Mouse (Mus musculus): Measurements from ENCODE around the gene Zfp420.

Zfp420 gene

DNA sequence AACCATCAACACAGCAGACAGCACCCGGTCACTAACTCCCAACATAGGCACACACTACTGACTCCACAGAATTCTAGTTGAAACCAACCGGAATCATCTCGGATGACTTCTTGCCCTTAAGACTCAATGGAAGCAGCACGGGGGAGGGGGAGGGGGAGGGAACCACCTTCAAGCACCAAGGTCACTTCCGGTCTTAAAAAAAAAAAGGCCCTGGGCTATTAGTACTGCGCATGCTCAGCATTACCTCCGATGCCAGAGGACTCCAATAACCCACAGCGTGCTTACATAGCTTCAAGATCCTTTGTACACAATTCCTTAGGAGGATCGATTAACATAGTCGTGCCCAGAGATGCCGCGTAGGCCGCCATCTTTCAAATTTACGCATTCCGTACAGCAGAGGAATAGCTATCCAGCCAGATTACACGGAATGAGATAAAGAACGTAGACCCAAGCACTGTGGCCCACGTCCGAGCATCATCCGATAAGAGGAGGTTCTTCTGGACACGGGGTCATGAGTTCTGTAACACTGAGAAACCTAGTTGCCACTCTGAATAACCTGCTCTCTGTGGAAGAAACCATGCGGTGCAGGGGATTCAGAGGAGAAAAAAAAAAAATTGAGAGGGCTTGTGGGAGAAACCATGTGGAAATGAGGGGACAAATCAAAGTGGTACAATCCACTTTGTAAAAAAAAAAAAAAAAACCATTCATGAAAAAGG, 46.3 kb downstream of the Zfp420 start, which contains the start of gene Zfp27:
Gene Zfp27, minus strand, starts transcription at position 607 of the 716 bp plus-strand sequence.
- DNase-seq = peak; percentile 73

DNA sequence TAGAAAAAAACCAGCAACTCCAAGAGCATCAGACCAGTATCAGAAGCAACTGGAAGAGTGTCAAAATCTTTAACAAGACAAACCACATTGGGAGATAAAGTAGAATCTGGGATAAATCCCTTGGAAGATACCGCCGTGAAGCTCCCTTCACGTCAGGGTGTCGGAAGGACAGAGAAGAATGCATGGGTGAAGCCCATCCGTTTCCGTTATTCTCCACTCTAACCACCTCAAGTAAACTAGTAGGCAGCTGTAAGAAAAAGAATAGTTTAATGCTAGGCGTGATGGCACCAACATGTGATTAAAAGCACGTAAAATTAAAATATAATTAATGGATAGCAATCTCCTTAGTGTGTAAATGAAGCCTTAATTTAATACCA, 46.9 kb downstream of the Zfp420 start:
- DNase-seq = no peak

GRCm38 (mm10) chr7:29907206-29907605, 47.4 kb downstream of the Zfp420 start:
- DNase-seq = no peak

- DNase-seq = peak; percentile 85
Observed at GRCm38 (mm10) chr7:29908130-29908950, 48.6 kb downstream of the Zfp420 start, which contains the start of gene Zfp383. Zfp383 (plus strand) TSS chr7:29908223.

DNA sequence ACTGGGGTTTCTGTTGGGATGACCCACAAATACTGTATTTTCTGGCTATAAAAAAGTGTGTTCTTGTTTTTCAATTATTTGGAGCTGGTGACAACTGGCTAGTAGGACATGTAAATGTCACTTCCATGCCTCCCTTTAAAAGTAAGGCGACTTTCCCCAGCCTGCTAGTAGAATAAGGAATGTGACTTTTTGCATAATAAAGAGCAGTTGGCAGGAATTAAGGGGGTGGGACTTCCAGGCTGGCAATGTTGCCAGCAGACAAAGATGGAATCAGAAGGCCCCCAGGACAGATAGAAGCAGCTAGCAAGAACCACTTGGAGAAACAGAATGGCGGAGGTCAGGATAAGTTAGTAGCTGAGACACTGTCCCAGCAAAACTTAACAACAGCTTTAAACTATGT, 50.5 kb downstream of the Zfp420 start:
- DNase-seq = no peak

DNA sequence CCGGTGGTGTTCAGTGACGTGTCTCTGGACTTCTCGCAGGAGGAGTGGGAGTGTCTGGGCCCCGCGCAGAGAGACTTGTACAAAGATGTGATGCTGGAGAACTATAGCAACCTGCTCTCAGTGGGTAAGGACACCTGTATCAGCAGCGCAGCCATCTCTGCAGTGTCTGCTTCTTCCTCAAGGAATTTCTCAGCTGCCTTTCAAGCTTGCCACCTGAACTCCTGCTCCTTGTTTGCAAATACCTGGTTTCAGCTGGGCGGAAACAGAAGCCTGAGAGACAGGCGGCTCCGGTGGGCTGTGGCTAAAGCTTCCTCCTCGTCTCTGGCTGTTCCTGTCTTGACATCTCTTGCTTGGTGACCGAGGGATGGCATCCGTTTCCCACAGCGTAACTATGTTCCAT, 52.4 kb downstream of the Zfp420 start:
- DNase-seq = no peak

GRCm38 (mm10) chr7:29917371-29918061, 57.7 kb downstream of the Zfp420 start:
- no peak for DNase-seq

- no peak for DNase-seq
Observed at GRCm38 (mm10) chr7:29918062-29918453, 58.3 kb downstream of the Zfp420 start.

DNA sequence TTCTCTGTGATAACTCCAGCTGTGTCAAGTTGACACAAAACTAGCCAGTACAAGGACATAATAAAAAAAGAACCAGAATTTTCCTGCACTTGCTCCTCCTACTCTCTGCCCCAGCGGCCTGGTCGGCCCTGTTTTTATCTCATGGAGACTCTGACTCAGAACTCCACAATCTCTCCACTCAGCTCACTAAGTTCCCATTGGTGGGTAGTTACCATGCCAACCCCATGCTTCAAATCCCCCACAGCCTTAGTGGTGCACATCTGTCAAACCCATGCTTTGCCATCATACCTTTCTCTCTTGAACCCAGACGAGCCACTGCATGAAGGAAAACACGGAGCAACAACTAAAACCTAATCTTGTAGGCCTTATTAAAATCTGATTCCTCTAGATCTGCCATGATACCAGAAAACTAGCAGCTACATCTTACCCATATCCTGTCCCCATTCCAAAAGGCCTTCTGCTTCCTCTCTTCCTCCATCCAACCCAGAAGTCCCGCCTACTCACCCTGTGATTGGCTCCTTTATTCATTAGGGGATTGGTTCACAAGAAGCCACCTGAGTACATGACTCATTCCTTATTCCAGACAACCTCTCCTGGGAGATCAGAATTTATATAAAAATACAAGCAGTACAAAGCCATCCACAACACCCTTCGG, 61.8 kb downstream of the Zfp420 start:
- DNase-seq = no peak

- no peak for DNase-seq
Observed at GRCm38 (mm10) chr7:29922780-29923179, 63.0 kb downstream of the Zfp420 start.

Measured in kidney, adult 11 months (tissue).